Mouse (Mus musculus): ENCODE measurements around the gene Psrc1.

DNA sequence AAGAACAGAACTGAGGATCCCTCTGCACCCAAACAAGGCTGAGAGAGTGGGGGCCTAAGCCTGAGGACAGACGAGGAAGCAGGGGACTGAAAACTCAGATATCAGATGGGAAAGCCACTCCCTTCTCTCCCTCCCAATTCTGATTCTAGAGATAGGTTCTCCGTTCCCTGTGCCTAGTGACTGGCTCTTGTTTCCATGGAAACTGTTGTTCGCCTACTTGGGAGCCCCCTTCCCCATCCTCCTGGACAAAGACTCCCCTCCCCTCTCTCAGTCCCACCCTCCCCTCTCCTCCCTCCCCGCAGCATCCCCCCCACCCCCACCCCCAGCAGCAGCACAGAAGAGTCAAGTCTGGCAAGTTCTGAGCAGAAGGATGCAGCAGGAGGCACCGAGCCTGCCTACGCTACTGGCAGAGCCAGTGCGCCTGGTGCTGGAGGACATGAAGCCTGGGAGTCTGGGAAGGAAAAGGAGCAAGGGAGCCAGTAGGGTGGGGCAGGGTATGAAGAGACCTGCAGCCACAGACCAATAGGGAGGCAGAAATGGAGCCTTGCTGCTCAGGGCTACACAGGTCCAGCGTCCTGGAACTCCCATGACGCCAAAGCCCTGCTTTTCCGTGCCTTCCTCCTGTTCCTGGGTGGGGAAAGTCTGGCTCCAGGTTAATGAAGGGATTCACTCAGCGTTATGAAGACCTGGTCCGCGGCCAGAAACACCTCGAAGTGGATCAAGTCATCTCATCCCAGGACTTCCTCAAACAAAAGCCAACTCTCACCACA lies 22.1 kb downstream of the Psrc1 start:
- TF ChIP-seq CTCF (IDR thresholded peaks at IDR 0.05; ENCODE audit: low read depth, low read length) (no peak), TAL1 (conservative IDR thresholded peaks at IDR 0.05; ENCODE audit: low read depth, low read length) (no peak), GATA2 (IDR thresholded peaks at IDR 0.05; ENCODE audit: borderline replicate concordance, low read depth, low read length) (no peak), GATA1 (IDR thresholded peaks at IDR 0.05; ENCODE audit: borderline replicate concordance, low read length) (no peak)

Measured in G1E (cell line).